Mouse (Mus musculus): Measurements from ENCODE around the gene Ogt. TPM values are rescaled to one million over a fixed set of nuclear protein-coding genes. Genes with fewer than 3 reads are reported as not detected.

Gene Ogt
- polyA plus RNA-seq, 1 experiment from 2014 or later: 180 TPM

DNA sequence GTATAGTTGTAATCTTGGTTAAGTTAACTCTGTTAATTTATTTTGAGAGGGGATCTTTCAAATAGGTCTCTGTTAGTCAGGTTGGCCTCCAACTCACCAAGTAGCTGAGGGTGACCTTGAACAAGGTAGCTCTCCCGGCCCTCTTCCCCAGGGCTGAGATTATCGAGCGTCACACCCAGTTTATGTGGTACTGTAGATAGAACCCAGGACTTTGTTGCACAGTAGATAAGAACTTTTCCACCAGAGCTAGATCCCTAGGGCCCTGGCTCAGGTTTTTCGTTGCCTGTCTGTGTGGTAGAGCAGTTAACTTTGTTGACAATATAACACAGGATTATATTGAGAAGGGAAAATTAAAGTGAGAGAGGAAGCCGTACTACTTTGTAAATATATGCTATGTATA is 6.8 kb downstream of the Ogt start:
- 79% methylated on average over 5 of the region's 5 CpGs for WGBS

DNA sequence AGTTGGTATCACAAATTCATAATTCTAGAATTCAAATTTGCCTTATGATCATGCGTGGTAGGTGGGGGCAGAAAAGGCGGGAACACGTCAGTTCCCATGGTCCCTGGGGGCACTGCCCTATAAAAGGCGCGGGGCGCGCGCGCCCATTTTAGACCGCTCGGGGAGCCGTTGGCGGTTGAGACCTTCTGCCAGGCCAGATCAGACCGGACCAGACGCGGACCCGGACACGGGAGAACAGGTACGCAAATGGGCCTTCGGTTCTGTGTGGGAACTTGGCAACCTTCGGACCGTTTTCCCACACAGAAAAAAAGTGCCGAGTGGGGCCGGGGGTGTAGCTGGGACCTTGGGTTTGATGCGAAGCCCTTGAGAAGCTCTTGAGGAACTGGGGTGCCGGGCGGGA is 55.8 kb downstream of the Ogt start:
- ATAC-seq (ENCODE audit: low FRiP score, low read depth): no peak
- H3K4me3 ChIP-seq: no peak overlapping the region
- H3K27me3 ChIP-seq: no peaks in the 10 kb centered on the region
- H3K9ac ChIP-seq: no peak overlapping the region
- H3K4me1 ChIP-seq: no peaks in the 10 kb centered on the region
- no peak overlapping the region for H3K27ac ChIP-seq
- no peak overlapping the region for H3K4me2 ChIP-seq (replicated peaks)
- peaks cover 25% of the 10 kb centered on the region for H3K9me3 ChIP-seq
- no peaks in the 10 kb centered on the region for H3K36me3 ChIP-seq
- WGBS: 93% methylated on average over 27 of the region's 27 CpGs

More for the DNA sequence above, 6.8 kb downstream of the Ogt start:
- Histone ChIP-seq H3K9ac (no peak overlapping the region), H3K36me3 (peaks cover 12% of the 10 kb centered on the region; the same call in 1 of the 2 replicates), H3K4me1 (0 out of 2 replicates have a peak, but pooled peaks cover 4% of the 10 kb centered on the region), H3K27me3 (peaks cover 5% of the 10 kb centered on the region; the same call in 1 of the 2 replicates), H3K27ac (no peak overlapping the region), H3K9me3 (no peaks in the 10 kb centered on the region), H3K4me2 (replicated peaks) (no peak overlapping the region), H3K4me3 (no peak overlapping the region)
- ATAC-seq (ENCODE audit: low FRiP score, low read depth): no peak

DNA sequence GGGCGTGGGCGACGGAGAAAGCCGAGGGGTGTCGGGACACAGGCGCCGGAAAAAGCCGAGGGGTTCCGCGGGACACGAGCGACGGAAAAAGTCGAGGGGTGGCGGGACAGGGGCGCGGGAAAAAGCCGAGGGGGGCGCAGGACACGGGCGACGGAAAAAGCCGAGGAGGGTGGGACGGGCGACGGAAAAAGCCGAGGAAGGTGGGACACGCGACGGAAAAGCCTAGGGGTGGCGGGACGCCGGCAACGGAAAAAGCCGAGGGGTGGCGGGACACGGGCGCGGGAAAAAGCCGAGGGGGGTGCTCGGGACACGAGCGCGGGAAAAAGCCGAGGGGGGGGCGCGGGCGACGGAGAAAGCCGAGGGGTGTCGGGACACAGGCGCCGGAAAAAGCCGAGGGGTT is 57.7 kb downstream of the Ogt start:
- no peaks in the 10 kb centered on the region for H3K27me3 ChIP-seq
- H3K4me2 ChIP-seq (replicated peaks): no peak overlapping the region
- H3K4me1 ChIP-seq: no peaks in the 10 kb centered on the region
- no peak for ATAC-seq (ENCODE audit: low FRiP score, low read depth)
- H3K4me3 ChIP-seq: no peak overlapping the region
- no peak overlapping the region for H3K9ac ChIP-seq
- H3K27ac ChIP-seq: no peak overlapping the region
- no peaks in the 10 kb centered on the region for H3K36me3 ChIP-seq
- 66% methylated on average over 38 of the region's 54 CpGs for WGBS
- H3K9me3 ChIP-seq: peaks cover 25% of the 10 kb centered on the region

DNA sequence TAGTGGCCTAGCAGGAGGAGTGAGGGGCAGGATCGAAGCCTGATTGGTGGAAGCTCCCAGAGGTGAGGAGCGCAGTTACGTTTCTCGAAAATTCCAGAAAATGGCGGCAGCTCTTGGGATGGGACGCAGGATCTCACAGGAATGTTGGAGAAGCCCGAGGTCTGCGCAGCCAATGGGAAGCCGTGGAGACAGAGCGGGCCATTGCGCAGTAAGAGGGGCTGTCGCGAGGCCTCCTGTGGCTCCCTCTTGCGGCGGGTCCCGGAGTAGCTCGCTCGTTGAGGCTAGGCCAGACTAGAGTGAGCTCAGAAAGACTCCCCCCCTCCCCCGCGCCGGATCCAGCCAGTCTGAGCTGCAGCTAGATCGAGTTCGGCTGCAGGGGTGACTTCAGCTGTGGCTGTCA is 58.4 kb downstream of the Ogt start:
- H3K36me3 ChIP-seq: no peaks in the 10 kb centered on the region
- H3K27me3 ChIP-seq: no peaks in the 10 kb centered on the region
- no peaks in the 10 kb centered on the region for H3K4me1 ChIP-seq
- H3K27ac ChIP-seq: no peak overlapping the region
- 68% methylated on average over 23 of the region's 23 CpGs for WGBS
- no peak overlapping the region for H3K9ac ChIP-seq
- no peak overlapping the region for H3K4me2 ChIP-seq (replicated peaks)
- no peak for ATAC-seq (ENCODE audit: low FRiP score, low read depth)
- peaks cover 25% of the 10 kb centered on the region for H3K9me3 ChIP-seq
- H3K4me3 ChIP-seq: no peak overlapping the region

DNA sequence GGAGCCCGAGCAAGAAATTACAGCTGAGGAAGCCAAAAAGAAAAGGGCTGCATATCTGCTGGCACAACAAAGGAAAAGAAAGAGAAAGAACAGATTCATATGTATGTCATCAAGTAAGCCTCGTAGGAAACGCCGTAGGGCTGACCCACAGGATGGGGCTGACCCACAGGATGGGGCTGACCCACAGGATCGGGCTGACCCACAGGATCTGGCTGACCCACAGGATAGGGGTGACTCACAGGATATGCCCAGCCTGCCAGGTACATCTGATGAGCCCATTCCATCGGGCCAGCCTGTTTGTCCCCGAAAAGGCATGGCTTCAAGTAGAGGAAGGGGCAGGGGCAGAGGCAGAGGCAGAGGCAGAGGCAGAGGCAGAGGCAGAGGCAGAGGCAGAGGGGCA is 65.3 kb downstream of the Ogt start:
- no peaks in the 10 kb centered on the region for H3K9me3 ChIP-seq
- no peaks in the 10 kb centered on the region for H3K36me3 ChIP-seq
- no peak overlapping the region for H3K4me3 ChIP-seq
- H3K4me1 ChIP-seq: no peaks in the 10 kb centered on the region
- no peak for ATAC-seq (ENCODE audit: low FRiP score, low read depth)
- H3K4me2 ChIP-seq (replicated peaks): no peak overlapping the region
- H3K27ac ChIP-seq: no peak overlapping the region
- no peak overlapping the region for H3K9ac ChIP-seq
- H3K27me3 ChIP-seq: peaks cover 6% of the 10 kb centered on the region
- WGBS: 83% methylated on average over 7 of the region's 7 CpGs

DNA sequence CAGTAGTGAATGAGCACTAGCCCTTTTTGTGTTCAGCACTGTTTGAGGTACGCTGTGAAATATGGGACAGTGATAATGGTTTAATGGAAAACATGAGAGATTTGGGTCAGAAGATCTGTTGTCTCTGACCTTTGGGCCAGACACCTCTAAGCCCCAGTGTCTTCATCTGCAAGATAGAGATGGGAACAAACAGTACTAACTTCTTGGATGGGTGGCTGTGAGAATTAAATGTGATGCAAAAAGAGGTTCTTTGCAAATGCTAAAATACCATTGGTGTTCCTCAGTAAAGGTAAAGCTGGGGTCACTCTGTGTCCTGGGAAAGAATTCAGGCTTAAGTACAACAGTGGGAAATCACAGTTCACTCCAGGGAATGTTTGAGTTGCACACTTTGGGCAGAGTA is 80.5 kb downstream of the Ogt start:
- no peaks in the 10 kb centered on the region for H3K9me3 ChIP-seq
- H3K36me3 ChIP-seq: no peaks in the 10 kb centered on the region
- no peak overlapping the region for H3K4me3 ChIP-seq
- 82% methylated on average over 1 of the region's 1 CpGs for whole genome bisulfite sequencing
- no peak overlapping the region for H3K9ac ChIP-seq
- no peak overlapping the region for H3K4me2 ChIP-seq (replicated peaks)
- ATAC-seq (ENCODE audit: low FRiP score, low read depth): no peak
- peaks cover 33% of the 10 kb centered on the region for H3K27me3 ChIP-seq
- H3K27ac ChIP-seq: no peak overlapping the region
- H3K4me1 ChIP-seq: no peaks in the 10 kb centered on the region

DNA sequence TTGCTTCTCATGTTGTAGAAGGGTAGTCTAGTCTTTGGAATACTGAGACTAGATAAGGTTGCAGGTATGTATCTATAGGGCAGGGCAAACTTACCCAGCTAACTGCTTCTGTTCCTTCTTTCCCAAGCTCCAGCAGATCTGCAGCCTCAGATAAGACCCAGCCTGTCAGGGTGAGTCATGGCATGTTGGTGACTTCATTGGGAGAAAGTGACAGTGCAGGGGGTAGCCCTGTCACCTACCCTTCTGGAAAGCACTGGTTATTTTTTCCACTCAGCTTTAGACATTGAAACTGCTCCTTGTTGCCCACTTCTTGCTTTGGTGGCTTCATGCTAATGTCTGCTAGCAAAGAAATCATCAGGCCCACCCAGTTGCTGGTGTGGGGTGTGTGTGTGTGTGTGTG is 90.2 kb downstream of the Ogt start:
- H3K4me1 ChIP-seq: no peaks in the 10 kb centered on the region
- ATAC-seq (ENCODE audit: low FRiP score, low read depth): no peak
- no peaks in the 10 kb centered on the region for H3K36me3 ChIP-seq
- H3K4me3 ChIP-seq: no peak overlapping the region
- peaks cover 14% of the 10 kb centered on the region; the same call in 1 of the 2 replicates for H3K27me3 ChIP-seq
- H3K27ac ChIP-seq: no peak overlapping the region
- no peak overlapping the region for H3K9ac ChIP-seq
- H3K4me2 ChIP-seq (replicated peaks): no peak overlapping the region
- no peaks in the 10 kb centered on the region for H3K9me3 ChIP-seq

DNA sequence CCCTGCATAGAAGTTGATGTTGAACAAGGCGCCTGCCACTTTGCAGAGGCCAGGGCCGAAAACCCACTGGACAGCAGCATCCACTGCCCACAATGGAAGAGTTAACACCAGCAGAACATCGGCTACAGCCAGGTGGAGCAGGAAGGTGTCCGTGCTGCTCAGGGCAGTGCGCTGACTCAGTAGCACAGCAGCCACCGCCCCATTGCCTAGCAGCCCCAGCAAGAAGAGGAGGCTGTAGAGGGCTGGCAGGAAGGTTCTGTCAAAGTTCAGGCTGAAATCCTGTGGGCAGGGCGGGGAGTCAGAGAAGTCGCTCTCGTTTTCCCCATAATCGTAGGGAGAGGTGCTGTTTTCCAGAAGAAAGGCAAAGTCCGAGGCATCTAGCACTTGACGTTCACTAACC is 92.8 kb downstream of the Ogt start:
- Histone ChIP-seq H3K4me3 (no peak overlapping the region), H3K4me1 (no peaks in the 10 kb centered on the region), H3K27ac (no peak overlapping the region), H3K27me3 (peaks cover 33% of the 10 kb centered on the region; the same call in 1 of the 2 replicates), H3K4me2 (replicated peaks) (no peak overlapping the region), H3K9ac (no peak overlapping the region), H3K36me3 (no peaks in the 10 kb centered on the region), H3K9me3 (no peaks in the 10 kb centered on the region)
- 79% methylated on average over 12 of the region's 12 CpGs for WGBS
- no peak for ATAC-seq (ENCODE audit: low FRiP score, low read depth)

DNA sequence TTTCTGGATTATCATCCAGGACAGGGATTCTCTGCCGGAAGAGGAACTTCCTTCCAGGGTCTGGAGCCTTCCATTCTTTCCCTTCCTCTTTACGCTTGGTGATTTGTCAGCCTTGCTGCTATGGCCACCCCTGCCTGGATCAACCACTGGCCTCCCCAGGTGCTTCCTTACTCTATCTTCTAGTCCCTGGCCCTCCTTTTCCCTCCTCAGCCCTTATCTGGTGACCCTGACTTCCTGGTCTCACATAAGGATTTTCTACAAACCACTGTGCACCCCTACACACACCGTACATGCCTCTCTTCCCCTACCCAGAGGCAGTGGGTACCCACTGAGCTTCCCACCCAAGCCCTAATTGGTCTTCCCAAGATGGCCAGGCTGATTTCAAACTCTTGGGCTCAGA is 93.4 kb downstream of the Ogt start:
- WGBS: 89% methylated on average over 3 of the region's 3 CpGs
- no peaks in the 10 kb centered on the region for H3K9me3 ChIP-seq
- H3K9ac ChIP-seq: no peak overlapping the region
- H3K4me2 ChIP-seq (replicated peaks): no peak overlapping the region
- H3K4me3 ChIP-seq: no peak overlapping the region
- no peaks in the 10 kb centered on the region for H3K36me3 ChIP-seq
- no peaks in the 10 kb centered on the region for H3K4me1 ChIP-seq
- H3K27me3 ChIP-seq: peaks cover 34% of the 10 kb centered on the region; the same call in 1 of the 2 replicates
- H3K27ac ChIP-seq: no peak overlapping the region
- ATAC-seq (ENCODE audit: low FRiP score, low read depth): no peak

DNA sequence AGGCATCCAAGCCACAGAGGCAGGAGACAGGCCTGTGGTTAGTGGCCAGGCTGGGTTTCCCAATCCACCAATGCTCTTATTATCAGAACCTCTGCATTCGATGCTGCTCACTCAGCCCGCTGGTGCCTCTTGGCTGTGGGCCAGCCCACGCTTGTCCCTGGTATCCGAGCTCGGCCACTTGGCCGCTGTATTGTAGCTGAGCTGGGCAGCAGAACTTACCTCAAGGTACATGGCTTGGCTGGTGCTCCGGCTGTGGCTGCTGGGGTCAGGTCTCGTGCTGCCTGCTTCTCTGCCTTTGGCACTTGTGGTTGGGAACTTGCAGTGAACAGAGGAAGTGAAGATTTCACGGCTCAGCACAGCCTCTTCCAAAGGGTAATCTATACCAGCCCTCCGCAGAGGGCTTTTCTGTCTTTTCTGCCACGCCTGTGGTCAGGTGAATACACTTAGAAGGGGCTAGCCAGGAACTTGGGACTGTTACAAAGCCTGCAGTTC is 94.0 kb downstream of the Ogt start, which contains the start of gene Cxcr3:
Gene Cxcr3 (minus strand): TSS at position 442 of the 492 bp plus-strand sequence.
- Histone ChIP-seq H3K4me2 (replicated peaks) (no peak within 1 kb of the TSS), H3K9me3 (no peaks in the 10 kb centered on the region), H3K27me3 (peaks cover 37% of the 10 kb centered on the region; the same call in 1 of the 2 replicates), H3K9ac (no peak within 1 kb of the TSS), H3K27ac (no peak within 1 kb of the TSS), H3K36me3 (no peaks in the 10 kb centered on the region), H3K4me3 (no peak within 1 kb of the TSS), H3K4me1 (no peaks in the 10 kb centered on the region)
- 73% methylated on average over 11 of the region's 11 CpGs for WGBS
- no peak for ATAC-seq (ENCODE audit: low FRiP score, low read depth)

Other genes with a start within 250 kb of the Ogt start
- gene Zmym3, start 219.2 kb upstream of the Ogt start, polyA plus RNA-seq (2015; fragmentation: Nextera tagmentation; extraction: Ambion mirVana): 43.7 and 48.0 TPM in 2 replicates
- gene Nono, start 210.7 kb upstream of the Ogt start, polyA plus RNA-seq (2015; fragmentation: Nextera tagmentation; extraction: Ambion mirVana): 491 and 506 TPM in 2 replicates
- 30.0 and 31.3 TPM in 2 replicates for gene Itgb1bp2, start 191.0 kb upstream of the Ogt start, polyA plus RNA-seq (2015; fragmentation: Nextera tagmentation; extraction: Ambion mirVana)
- gene Taf1, start 107.3 kb upstream of the Ogt start, polyA plus RNA-seq (2015; fragmentation: Nextera tagmentation; extraction: Ambion mirVana): 16.3 and 17.1 TPM in 2 replicates
- gene Cxcr3, start 94.2 kb downstream of the Ogt start, polyA plus RNA-seq (2015; fragmentation: Nextera tagmentation; extraction: Ambion mirVana): 0.24 and 0.46 TPM in 2 replicates
- gene Gm4779, start 154.4 kb downstream of the Ogt start, polyA plus RNA-seq (2015; fragmentation: Nextera tagmentation; extraction: Ambion mirVana): 0.31 TPM in 2 replicates
- 0.20 and 0.26 TPM in 2 replicates for gene 8030474K03Rik, start 154.6 kb downstream of the Ogt start, polyA plus RNA-seq (2015; fragmentation: Nextera tagmentation; extraction: Ambion mirVana)
- 14.6 and 17.4 TPM in 2 replicates for gene Nhsl2, start 209.3 kb downstream of the Ogt start, polyA plus RNA-seq (2015; fragmentation: Nextera tagmentation; extraction: Ambion mirVana)